Mouse (Mus musculus) small intestine, adult 2 months (tissue): Measurements from ENCODE around the gene Ccdc6.

Experiments
- CTCF ChIP-seq: fragments of 200-500 bp; IDR thresholded peaks from 2 replicates; pipeline ENCODE4 v1.5.1; 2012; ENCODE audit warnings: low read depth, mild to moderate bottlenecking, control low read depth, inconsistent platforms, low read length, moderate library complexity, mixed read lengths; ENCODE audit not compliant: insufficient replicate concordance, insufficient read length; ENCODE audit errors: extremely low read depth
- POLR2A ChIP-seq: fragments of 200-500 bp; IDR thresholded peaks from 2 replicates; pipeline ENCODE4 v1.6.1; 2012; ENCODE audit warnings: low read depth, mild to moderate bottlenecking, control low read depth, inconsistent platforms, low read length, moderate library complexity

GRCm38 (mm10) chr10:70066497-70067168 lies 30.3 kb upstream of the Ccdc6 start:
- TF ChIP-seq CTCF: no peak
- TF ChIP-seq POLR2A: no peak
